Mouse (Mus musculus) urinary bladder, postnatal 14 days (tissue): ENCODE results near the gene Dnase2b.

ENCODE experiments used
- DNase-seq: peaks from one replicate; pipeline ENCODE4 v3.0.0; 2021; ENCODE audit warnings: low spot score

Dnase2b gene

GRCm38 (mm10) chr3:146611821-146612220 is 3.6 kb downstream of the Dnase2b start:
- DNase-seq: no peak

- no peak for DNase-seq
Measured at GRCm38 (mm10) chr3:146611261-146611660, 4.1 kb downstream of the Dnase2b start.

GRCm38 (mm10) chr3:146610322-146610721 is 5.1 kb downstream of the Dnase2b start:
- no peak for DNase-seq

DNA sequence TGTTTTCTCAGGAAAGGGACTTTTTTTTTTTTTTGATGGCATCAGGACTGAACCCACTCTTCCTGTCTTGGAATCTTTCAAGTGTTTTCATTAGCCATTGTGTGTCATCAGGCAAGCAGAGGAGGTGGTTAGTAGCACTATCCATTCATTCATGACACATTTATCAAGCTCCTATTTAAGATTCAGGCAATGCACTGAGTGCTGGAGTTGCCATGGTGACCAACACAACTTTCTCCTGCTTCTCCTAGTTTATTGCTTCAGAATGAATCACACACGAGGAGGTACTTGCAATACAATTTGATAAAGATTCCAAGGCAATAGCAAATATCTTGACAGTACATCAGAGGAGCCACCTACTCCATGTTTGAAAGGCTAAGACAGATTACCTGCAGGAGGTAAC is 8.0 kb downstream of the Dnase2b start:
- DNase-seq: no peak

DNA sequence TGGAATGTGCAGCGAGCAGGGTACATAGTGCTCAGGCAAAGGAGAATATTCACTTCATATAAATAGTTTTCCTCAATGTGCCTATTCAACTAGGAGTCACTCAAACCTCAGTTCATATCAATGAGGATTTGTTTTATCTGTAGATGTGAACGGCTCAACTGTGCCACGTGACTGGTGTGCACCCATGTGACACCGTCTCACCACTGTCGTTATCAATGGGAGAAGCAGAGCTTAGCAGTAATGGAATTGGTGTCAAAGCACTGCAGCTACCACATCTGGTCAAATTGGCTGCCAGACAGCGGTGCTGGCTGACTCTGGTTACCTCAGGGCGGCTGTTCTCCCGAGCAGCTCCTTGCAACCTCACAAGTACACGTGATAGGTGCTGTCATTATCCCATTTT is 10.7 kb downstream of the Dnase2b start:
- DNase-seq: no peak

DNA sequence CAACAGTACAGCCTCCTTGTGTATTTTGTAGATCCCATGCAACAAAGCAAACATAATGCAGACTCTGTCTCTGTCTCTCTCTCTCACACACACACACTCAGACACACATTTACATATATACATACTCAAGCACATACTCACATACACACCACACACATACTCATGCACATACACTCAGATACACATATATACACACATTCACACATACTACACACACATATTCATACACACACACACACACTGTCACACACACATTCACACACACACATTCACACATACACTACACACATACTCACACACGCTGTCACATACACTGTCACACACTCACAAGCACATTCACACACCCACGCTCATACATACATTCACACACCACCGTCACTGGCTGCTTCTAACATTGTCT is 12.9 kb downstream of the Dnase2b start:
- DNase-seq: no peak

DNA sequence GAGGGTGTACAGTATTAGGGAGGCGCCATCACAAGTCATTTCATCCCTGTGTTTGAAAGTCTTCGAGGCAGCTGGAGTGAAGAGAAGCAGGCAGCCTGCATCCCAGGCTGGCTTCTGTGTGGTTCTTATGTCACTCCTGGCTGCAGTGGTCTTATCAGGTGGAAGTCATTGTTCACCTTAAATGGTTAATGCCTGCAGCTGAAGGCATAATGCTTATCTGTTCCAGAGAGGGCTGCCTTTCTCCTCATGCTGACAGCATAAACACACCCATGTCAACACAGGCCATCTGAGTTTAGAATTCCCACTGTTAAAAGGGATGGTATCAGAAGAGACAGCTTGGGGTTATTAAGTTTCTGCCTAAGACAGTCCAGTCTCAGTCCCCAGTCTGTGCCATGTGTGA is 14.2 kb downstream of the Dnase2b start:
- no peak for DNase-seq

- DNase-seq: no peak
Measured at GRCm38 (mm10) chr3:146599198-146599900, 16.0 kb downstream of the Dnase2b start.

DNA sequence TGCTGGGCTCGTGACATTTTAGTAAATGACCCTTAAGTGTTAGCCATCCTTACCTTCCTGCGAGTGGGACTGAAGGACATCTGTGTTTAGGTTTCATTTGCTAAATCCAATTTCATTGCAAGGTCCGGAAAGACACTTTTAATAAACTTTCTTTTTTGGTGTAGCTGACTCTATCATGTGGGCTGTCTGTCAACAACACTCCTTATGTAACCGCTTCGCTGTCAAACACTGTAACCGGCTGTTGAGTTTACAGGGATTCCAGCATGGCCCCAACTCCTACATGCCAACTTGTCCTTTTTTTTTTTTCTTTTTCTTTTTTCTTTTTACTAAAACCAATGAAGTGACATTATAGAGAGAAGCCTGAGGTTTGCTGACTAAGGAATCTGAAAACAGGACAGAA is 17.0 kb downstream of the Dnase2b start:
- DNase-seq: no peak

- DNase-seq: no peak
Measured at GRCm38 (mm10) chr3:146596864-146597263, 18.5 kb downstream of the Dnase2b start.

GRCm38 (mm10) chr3:146596387-146596786 is 19.0 kb downstream of the Dnase2b start:
- no peak for DNase-seq

DNA sequence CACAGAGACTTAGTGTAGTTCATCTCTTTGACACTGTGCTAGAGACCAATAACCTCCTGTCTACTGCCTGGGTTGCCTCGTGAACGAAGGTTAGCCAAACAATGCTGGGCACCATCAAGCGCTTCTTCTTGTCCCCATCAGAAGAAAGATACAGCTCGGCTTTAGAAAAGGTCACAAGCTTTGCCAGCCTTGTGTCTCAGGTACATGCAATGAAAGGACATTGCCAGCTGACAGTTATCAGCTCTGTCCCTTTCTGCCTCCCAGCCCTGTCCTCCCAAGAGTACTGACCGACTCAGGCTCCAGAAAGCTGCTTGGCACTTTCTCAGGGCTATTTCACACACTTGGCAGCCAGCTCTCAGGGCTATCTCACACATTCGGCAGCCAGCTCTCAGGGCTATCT is 20.0 kb downstream of the Dnase2b start:
- DNase-seq: no peak

- no peak for DNase-seq
Measured at GRCm38 (mm10) chr3:146591601-146592000, 23.8 kb downstream of the Dnase2b start.

DNA sequence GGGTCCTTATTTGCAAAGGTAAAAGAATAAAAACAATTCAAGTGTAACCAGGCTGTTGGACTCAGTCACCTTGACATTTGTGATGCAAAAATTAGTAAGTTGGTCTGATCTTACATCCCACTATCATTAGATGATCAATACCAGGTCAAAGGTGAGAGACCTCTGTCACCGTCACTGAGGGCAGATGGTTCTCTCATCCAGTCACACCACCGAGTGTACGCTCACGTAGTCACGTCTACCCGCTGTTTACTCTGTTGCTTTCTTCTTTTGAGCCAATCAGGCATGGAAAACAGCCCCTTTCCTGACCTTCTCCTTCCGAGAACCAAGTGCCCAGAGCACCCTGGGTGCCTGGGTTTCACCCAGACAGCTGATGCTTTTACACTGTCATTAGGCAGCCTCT is 24.2 kb downstream of the Dnase2b start:
- DNase-seq: no peak

DNA sequence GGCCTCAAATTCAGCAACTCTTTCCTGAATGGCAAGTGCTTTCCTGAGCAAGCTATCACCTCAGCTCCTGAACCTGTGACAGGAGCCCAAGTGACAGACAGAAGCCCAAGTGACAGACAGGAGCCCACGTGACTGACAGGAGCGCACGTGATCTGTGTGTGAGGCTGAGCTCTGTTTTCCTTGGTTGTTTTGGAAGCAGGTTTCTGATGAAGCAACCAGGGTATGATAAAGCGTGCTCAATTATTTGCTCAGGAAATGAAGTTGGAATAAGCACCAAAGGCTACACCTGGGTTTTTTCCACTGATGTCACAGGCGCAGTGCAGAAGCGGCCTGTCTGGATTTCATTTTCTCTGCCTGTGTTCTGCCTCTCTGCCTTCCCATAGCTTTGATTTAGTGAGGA is 25.9 kb downstream of the Dnase2b start:
- DNase-seq: no peak

DNA sequence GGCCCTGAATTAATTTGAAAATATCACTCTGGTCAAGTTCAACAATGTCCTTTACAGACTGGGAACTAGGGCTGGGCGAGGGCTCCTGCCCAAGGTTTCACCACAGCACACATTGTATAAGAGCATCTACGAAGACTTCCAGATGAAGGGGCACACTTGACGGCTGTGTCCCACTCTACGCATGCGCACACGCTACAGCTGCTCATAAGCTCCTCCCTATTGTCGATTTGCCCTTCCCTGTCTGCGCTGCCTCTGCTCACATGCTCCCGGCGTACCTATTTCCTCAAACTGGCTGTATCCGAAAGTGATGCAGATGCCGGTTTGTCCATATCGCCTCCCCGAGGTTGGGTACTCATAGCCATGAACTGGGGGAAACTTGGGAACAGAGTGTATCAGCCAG is 28.8 kb downstream of the Dnase2b start:
- no peak for DNase-seq

- DNase-seq: no peak
Measured at GRCm38 (mm10) chr3:146583908-146584307, 31.5 kb downstream of the Dnase2b start.

GRCm38 (mm10) chr3:146583478-146583877 is 31.9 kb downstream of the Dnase2b start:
- no peak for DNase-seq

DNA sequence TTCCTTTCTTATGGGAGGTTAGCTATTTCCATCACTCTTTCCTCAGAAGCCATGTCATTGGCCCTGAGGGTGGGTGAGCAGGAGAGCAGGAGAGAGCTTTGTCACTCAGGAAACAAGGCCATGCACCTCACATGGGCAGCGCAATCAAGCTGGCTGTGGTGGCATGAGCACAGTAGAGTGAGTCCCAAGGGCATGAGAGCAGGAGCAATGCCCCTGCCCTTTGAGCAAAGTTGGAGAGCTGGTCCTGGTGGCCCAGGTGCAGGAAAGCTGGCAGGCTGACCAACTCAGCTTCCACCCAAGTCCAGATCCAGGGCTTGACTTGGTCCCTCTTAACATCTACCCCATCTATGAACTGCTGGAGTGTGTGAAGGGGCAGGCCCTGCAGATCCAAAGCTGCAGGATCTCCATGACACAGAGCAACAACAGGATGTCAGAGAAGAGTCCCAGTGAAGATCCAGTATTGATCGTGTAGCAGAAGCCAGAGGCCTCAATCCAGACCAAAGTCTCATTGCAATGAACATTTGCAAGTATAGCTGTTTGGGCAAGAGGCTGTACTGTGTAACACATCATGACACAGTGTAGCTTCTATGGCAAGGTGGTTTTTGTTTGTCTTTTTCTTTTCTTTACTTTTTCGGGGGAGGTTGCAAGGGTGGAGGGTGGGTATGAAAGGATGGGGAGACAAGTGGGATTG is 35.2 kb downstream of the Dnase2b start:
- DNase-seq: no peak

DNA sequence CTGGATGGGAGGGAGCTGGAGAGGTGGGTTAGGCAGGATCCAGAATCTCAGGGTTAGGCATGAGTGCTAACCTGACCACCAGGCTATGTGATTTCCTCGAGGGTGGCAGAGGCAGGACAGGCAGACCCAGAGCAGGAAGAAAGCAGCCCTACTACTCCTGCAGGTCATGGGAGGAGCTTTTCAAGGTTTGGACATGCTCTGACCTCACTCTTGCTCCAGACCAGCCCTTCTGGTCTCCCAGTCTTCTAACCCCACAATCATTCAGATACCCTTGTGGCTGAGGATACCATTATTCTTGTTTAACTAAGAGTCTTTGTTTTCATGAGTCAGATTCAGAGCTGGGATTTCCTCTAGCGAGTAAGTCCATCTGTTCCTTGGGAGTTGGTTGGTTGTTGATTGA is 37.8 kb downstream of the Dnase2b start:
- no peak for DNase-seq

DNA sequence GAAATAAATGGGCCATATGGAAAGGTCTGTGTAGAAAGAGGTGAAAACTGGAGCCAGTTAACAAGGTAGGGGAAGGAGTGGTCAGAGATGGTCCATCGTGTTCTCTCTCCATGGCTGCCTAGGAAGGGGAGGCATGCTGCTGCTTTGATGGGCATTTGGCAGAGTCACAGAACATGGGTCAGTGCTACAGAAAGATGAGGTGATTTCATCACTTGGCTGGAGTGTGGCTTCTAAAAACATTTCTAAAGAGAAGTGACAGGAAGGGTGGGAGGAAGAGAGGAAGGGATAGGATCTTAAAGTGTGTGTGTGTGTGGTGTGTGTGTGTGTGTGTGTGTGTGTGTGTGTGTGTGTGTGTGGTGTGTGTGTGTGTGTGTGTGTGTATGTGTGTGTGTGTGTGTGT is 44.1 kb downstream of the Dnase2b start:
- no peak for DNase-seq

DNA sequence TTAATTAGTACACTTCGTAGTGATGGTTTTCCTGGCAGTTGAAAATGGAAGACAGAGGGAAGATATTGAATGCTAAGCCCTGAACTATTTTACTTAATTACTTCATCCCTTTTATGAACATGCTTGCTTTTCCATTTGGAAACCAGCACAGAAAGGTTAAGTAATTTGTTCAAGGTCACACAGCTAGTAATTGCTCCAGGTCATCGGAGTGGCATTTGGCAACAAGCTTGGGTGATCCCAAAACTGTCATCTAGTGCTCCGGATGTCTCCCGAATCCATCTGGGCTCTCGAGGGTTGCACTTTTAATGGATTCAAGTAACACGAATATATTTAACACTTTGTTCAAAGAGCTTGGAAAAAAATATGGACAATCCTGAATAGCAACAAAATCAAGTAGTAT is 44.5 kb downstream of the Dnase2b start:
- DNase-seq: no peak

DNA sequence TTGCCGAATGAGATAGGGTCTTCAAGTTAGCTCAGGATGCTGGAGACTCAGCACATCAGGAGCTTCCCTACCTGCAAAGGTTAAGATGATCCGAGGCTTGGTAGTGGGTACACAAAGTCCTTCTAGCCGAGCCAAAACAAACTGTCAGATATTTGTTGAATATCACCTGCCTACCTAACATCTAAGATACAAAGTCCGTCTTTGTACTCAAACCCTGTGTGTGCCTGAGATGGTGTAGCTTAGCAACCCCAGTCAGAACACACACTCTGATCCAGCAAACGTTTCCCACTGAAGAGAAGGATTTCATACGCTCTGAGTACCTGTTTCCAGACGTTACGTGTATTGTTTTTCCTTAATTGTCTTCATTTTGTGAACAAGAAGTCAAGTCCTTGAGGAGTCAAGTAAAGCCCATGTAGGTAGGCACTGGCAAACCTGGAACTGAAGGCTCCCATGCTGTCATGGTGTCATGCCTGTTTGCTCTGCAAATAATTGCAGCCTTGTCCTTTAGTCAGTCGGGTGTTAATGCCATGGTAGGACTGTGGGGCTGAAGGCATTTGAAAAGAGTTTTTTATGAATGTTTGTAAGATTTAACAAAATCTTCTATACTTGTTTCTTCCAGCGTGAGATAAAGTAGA is 45.1 kb downstream of the Dnase2b start, which contains the start of gene Uox:
Uox (plus strand) TSS at position 279 of the 635 bp plus-strand sequence.
- DNase-seq: no peak
